Mouse (Mus musculus) adrenal gland, adult 8-10 months (tissue): ENCODE data around the gene Palm3. TPM values are rescaled to one million over a fixed set of nuclear protein-coding genes. Genes with fewer than 3 reads are reported as not detected.
A peak's percentile ranks its signal among the peaks of the same experiment; 100 is the strongest.
"Not testable (repeated sequence)": the region's sequence is repeated elsewhere in the genome, so short reads cannot be mapped to it uniquely, and the experiment has no call there.

Experiments
- DNase-seq: peaks from one replicate; pipeline ENCODE4 v3.0.0; 2022
- total RNA-seq, 4 experiments: library from RNA; stranded (reverse); gene quantifications; 2 replicates each; pipeline ENCODE4 v1.2.4; 2022

The Palm3 gene
- total RNA-seq: 1 to 10 TPM in 3 of 4 experiments, under 1 TPM in 1; 0.70 to 3.9 (median 2.3) TPM

- DNase-seq: no peak
Observed at GRCm38 (mm10) chr8:84021096-84021495, at the start of gene Palm3. Palm3 (plus strand) TSS chr8:84021471.

DNA sequence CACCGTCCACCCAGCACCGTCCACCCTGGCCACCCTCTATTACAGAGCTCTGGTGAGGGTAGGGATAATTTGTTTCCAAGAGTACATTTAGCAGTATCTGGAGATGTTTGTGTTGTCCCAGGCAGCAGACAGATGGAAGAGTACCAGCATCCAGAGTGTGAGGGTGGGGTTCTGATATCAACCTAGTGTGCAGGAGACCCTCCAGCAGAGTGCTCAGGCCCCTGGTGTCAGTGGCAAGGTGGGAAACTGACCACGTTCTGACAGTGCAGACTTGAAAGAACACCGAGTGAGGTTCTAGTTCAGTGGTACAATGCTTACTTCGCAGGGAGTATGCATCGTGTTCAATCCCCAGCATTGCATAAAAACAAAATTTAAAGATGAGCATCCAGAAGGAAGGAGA, 49.6 kb upstream of the Palm3 start:
- no peak for DNase-seq

GRCm38 (mm10) chr8:83972150-83973120, 48.8 kb upstream of the Palm3 start, which contains the start of gene Prkaca:
Prkaca (plus strand) TSS chr8:83972993.
- peak; percentile 99 for DNase-seq

DNA sequence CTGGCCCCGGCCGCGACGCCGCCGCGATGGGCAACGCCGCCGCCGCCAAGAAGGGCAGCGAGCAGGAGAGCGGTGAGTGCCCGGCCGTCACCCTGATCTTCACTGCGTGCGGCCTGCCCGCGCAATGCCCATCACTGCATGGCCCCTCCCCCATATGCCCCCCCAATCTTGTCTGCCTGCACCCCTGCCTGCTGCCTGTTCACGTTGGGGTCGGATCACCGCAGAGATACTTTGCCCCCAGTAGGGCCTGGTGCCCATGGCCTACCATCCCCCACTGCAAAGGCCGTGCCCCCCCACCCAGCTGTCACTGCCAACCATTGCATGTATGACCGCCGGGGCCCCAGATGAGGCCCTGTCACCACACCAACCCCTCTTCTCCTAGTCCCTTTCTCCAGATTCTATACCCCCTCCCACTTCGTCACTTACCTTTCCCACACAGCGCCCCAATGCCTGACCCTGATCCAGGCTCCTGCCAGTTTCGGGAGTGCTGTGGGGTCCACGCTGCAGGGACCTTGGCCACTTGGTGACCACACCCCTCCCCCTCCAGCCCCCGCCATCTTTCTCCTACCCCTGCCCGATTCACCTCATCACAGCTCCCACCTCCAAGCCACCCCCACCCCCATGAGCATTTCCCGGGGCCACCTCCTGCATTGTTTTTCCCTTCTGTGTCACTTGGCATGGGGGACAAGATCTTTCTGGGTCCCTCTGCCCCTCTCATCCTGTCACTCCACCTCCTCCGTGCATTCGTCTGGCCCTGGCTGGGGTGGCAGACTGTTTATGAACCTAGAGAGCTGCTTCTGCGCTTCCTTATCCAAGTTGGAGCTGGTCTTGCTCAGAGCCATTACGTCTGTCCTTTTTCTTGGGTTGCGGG, 47.9 kb upstream of the Palm3 start:
- DNase-seq: no peak

DNA sequence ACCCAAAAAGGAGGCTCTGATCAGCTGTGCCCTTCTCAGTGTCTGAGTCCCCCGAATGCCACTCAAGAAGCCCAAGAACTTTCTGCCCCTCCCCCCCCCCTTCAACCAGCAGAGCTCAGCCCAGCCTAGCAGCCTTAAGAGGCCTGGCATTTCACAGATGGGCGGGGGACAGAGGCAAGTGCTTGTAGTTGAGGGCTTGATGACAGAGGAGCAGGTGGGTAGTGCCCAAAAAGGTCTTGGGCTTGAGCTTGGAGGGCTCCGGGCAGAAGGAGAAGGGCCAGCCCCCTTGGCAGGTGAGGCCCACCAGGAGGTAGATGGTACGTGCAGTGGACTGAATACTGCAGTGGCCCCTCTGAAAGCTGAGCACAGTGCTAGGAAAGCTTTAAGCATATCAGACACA, 46.8 kb upstream of the Palm3 start:
- DNase-seq: no peak

DNA sequence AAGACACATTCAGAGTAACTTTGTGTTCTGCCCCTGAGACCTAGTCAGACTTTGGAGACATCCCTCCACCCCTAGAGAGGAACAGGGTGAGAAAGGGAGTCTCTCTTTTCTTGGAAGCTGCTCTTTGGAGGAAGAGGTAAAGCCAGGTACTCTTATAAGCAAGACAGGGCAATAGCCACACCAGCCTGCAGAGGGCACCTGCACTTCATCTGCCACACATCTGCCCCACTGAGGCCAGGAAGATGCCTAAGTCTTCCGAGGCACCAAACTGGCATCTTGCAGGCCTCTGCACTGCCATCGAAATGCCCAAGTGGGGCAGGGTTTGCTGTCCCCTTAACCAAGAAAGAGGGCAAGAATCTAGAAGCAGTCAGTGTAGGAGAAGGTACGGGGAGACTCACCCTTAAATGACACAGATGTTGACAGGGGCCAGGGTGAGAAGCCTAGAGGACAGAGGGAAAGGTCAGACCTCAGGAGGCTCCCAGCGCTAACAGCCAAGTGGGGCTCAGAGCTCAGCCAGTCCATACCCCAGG, 45.1 kb upstream of the Palm3 start:
- DNase-seq: no peak

GRCm38 (mm10) chr8:83976779-83977350, 44.4 kb upstream of the Palm3 start:
- no peak for DNase-seq

- DNase-seq: no peak
Observed at GRCm38 (mm10) chr8:83977646-83978045, 43.6 kb upstream of the Palm3 start.

GRCm38 (mm10) chr8:83978200-83978599, 43.1 kb upstream of the Palm3 start:
- no peak for DNase-seq

DNA sequence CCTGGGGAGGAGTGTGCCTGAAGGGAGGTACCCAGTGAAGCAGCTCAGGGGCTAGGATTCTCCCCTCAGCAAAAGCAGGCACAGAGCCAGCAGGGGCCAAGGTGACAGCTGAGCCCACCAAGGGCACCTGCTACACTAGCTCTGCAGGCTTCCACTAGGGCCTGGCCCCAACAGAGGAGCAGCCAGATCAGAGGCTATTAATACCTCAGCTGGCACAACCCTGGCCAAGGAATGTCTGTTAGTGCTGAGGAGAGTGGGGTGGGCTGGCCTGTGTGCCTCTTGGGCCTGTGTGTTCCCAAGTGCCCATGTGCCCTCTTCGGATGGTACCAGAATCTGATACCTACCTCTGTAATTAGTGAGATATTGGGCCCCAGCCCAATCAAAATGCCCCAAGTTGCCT, 41.0 kb upstream of the Palm3 start:
- DNase-seq: no peak

DNA sequence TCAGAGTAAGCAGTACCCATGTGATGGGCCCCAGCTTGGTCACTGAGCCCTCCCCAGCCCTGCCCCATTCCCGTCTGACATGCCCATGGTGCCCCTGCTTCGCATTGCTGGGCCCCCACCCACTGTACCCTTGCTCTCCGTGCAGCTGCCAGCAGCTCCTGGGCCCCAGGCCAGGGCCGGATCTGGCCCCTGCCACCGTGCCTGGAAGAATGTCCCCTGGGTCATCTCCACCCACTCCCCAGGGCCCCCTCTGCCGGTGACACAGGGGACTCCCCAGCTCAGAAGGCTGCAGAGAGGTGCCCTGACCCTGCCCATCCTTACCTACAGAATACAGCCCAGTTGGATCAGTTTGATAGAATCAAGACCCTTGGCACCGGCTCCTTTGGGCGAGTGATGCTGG, 40.4 kb upstream of the Palm3 start:
- no peak for DNase-seq

DNA sequence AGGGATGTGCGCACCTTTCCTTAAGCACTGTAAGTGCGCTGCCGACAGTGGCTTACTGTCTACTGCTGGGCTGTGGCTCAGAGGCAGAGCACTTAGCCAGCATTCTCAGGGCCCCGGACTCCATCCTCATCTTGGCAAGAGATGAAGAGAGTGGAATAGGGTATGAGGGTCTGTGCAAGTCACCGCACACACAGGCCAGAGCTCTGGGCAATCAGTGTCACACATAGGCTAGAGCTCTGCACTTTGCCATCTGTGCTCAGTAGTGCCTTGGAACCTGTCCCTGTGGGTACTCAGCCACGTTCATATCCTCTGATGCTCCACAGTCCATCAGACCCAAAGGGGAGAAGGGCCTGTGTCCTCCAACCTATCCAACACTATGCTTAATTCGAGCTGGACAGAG, 39.7 kb upstream of the Palm3 start:
- no peak for DNase-seq

- no peak for DNase-seq
Observed at GRCm38 (mm10) chr8:83982449-83982848, 38.8 kb upstream of the Palm3 start.

DNA sequence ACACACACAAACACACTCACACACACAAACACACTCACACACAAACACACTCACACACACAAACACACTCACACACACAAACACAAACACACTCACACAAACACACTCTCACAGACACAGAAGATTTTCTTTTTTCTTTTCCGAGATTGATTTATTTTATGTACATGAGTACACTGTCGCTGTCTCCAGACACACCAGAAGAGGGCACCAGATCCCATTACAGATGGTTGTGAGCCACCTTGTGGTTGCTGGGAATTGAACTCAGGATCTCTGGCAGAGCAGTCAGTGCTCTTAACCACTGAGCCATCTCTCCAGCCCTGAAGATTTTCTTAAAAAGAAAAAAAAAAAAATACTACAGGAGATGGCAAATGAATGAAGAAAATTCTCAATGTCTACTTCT, 38.0 kb upstream of the Palm3 start:
- not testable (repeated sequence) for DNase-seq

DNA sequence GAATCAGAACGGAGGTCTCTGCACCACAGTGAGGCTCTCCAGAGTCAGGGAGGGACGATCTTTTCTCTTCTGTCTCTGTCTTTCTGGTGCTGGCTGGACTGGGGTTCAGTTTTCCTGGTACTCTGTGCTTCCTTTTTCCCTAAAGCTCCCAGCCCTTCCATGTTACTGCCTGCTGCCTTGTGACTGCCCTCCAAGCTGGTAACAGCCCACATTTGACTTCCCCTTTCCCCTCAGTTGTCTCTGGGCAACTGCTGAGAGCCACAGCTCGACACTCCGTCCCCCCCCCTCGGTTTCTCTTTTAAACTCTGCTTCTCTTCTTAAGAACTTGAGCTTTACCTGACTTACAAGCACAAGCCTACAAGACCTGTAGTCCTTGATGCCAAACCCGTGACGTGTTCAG, 32.0 kb upstream of the Palm3 start:
- DNase-seq: no peak

DNA sequence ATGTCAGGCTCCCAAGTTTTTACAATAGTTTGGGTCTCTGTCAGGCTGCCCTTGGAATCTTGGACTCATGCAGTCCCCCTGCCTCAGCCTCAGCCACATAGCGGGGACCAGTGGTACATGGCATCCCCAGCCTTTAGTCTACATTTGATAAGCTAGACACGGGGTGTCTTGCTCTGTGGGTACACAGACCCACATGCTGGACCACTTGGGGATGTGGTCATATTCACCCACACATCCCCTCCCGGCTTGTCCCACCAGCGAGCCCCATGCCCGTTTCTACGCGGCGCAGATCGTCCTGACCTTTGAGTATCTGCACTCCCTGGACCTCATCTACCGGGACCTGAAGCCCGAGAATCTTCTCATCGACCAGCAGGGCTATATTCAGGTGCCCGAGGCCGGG, 31.1 kb upstream of the Palm3 start:
- no peak for DNase-seq

DNA sequence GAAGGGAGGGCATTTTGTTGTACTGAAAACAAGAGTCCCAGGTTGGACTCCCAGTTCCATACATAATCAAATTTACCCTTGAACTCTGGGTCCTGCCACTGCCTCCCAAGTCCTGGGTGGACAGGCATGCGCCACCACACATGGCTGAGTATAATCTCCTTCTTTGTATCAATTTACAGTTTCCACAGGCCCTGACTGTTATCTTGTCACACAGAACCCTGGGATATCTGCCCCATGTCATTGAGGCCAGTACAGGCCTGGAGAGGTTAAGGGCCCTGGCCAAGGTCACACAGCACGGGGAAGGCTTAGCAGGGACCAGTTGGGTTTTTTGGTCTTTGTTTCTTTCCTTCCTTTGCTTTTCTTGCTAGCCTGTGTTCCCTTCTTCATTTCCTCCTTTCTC, 28.8 kb upstream of the Palm3 start:
- DNase-seq: no peak

DNA sequence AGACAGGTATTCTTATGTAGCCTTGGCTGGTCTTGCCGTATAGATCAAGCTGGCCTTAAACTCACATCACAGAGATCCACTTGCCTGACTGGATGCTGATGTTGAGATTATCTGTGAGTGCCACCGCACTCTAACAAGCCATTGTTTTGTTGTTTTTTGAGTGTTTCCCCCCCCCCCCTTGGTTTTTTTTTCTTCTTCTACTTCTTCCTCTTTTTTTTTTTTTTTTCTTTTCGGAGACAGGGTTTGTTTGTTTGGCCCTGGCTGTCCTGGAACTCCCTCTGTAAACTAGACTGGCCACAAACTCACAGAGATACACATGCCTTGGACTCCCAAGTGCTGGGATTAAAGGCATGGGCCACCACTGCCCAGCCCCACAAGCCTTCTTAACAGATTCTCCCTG, 27.2 kb upstream of the Palm3 start:
- DNase-seq: no peak

DNA sequence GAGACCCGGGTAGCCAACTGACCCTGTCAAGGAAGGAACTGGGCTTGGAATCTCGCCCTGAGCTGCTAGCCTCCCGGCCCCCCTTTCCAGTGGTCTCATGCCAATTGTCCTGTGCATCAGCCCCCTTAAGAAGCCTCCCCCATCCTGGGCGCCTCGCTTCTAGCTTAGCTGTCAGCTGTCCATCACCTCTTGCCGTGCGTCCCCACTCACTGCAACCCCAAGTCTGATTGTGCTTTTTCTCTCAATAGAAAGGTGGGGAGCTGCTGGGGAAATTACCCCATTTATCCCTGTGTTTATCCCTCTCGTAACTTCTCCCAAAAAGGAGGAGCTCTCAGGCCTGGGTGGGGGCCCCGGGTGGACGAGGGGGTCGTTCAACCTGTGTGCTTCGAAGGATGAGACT, 25.3 kb upstream of the Palm3 start:
- no peak for DNase-seq

GRCm38 (mm10) chr8:83996567-83997505, 24.4 kb upstream of the Palm3 start:
- DNase-seq: peak; percentile 83

- DNase-seq: no peak
Observed at GRCm38 (mm10) chr8:83997511-83998141, 23.6 kb upstream of the Palm3 start, which contains the start of gene Samd1. Samd1 (plus strand) TSS chr8:83997672.
